Mouse (Mus musculus) forebrain, embryonic 12.5 days (tissue): Measurements from ENCODE around the gene Crisp4. TPM values are rescaled to one million over a fixed set of nuclear protein-coding genes. Genes with fewer than 3 reads are reported as not detected.
A peak's percentile ranks its signal among the peaks of the same experiment; 100 is the strongest.

ENCODE experiments used
- ATAC-seq: fragments of 200-750 bp; cut with Nextera tagmentation; 2 replicates; pipeline ENCODE4 v1.8.0; 2017; ENCODE audit warnings: moderate TSS enrichment; ENCODE audit not compliant: low FRiP score
- H3K27ac ChIP-seq: fragments of 300-500 bp; sonication (generic); 2 replicates; pipeline ENCODE4 v1.5.1; 2016; ENCODE audit warnings: mild to moderate bottlenecking
- H3K27me3 ChIP-seq: fragments of 300-500 bp; sonication (generic); 2 replicates; pipeline ENCODE4 v1.6.1; 2016; ENCODE audit warnings: mild to moderate bottlenecking
- H3K36me3 ChIP-seq: fragments of 300-500 bp; sonication (generic); replicated peaks from 2 replicates; pipeline ENCODE4 v1.6.1; 2016; ENCODE audit warnings: mild to moderate bottlenecking
- H3K4me1 ChIP-seq: fragments of 300-500 bp; sonication (generic); 2 replicates; pipeline ENCODE4 v1.6.1; 2016
- H3K4me2 ChIP-seq: fragments of 300-500 bp; sonication (generic); 2 replicates; pipeline ENCODE4 v1.6.1; 2016; ENCODE audit warnings: mild to moderate bottlenecking, moderate library complexity
- H3K4me3 ChIP-seq: fragments of 300-500 bp; sonication (generic); replicated peaks from 2 replicates; pipeline ENCODE4 v1.5.1; 2016; ENCODE audit warnings: mild to moderate bottlenecking
- H3K9ac ChIP-seq: fragments of 300-500 bp; sonication (generic); 2 replicates; pipeline ENCODE4 v1.6.1; 2016; ENCODE audit warnings: mild to moderate bottlenecking
- H3K9me3 ChIP-seq: fragments of 300-500 bp; sonication (generic); 2 replicates; pipeline ENCODE4 v1.6.1; 2016
- WGBS: fragments of 180-500 bp; shearing (Covaris S2); methylation state at CpG from one replicate; pipeline ENCODE4 v1.1.7; 2016; 5-methylcytosine and 5-hydroxymethylcytosine counted together
- polyA plus RNA-seq: library from polyadenylated mRNA; unstranded; fragments of >200 nt; fragmentation: Nextera tagmentation; extraction: Ambion mirVana; gene quantifications from 2 replicates; pipeline ENCODE4 v1.2.1, GENCODE M21; 2016

The Crisp4 gene
- not detected in 2 replicates for polyA plus RNA-seq

- Histone ChIP-seq H3K9me3 (no peaks in the 10 kb centered on the region), H3K27ac (no peak within 1 kb of the TSS), H3K4me2 (no peak within 1 kb of the TSS), H3K4me3 (no peak within 1 kb of the TSS), H3K27me3 (no peaks in the 10 kb centered on the region), H3K9ac (no peak within 1 kb of the TSS), H3K4me1 (no peaks in the 10 kb centered on the region), H3K36me3 (no peaks in the 10 kb centered on the region)
- no peak for ATAC-seq
- 66% methylated on average over 3 of the region's 3 CpGs for WGBS
These were observed at the start of gene Crisp4 for GRCm38 (mm10) chr1:18145802-18146201. Gene Crisp4, minus strand, starts transcription at chr1:18145902.

- H3K27me3 ChIP-seq: no peaks in the 10 kb centered on the region
- ATAC-seq: peak; percentile 70
- H3K4me1 ChIP-seq: peaks cover 10% of the 10 kb centered on the region; the same call in 1 of the 2 replicates
- no peak overlapping the region for H3K4me2 ChIP-seq
- 15% methylated on average over 4 of the region's 4 CpGs for WGBS
- H3K27ac ChIP-seq: peak overlapping the region; percentile 53; the same call in 1 of the 2 replicates
- no peaks in the 10 kb centered on the region for H3K9me3 ChIP-seq
- no peaks in the 10 kb centered on the region for H3K36me3 ChIP-seq
- no peak overlapping the region for H3K4me3 ChIP-seq
- H3K9ac ChIP-seq: no peak overlapping the region
These were observed 46.0 kb upstream of the Crisp4 start for GRCm38 (mm10) chr1:18191719-18192118.

- Histone ChIP-seq H3K4me1 (peaks cover 10% of the 10 kb centered on the region; the same call in 1 of the 2 replicates), H3K9me3 (no peaks in the 10 kb centered on the region), H3K27me3 (no peaks in the 10 kb centered on the region), H3K36me3 (no peaks in the 10 kb centered on the region), H3K4me3 (no peak overlapping the region), H3K4me2 (no peak overlapping the region), H3K27ac (peak overlapping the region; percentile 53; the same call in 1 of the 2 replicates), H3K9ac (no peak overlapping the region)
- ATAC-seq: peak; percentile 77
- 8% methylated on average over 1 of the region's 1 CpGs for WGBS
These were observed 45.3 kb upstream of the Crisp4 start for GRCm38 (mm10) chr1:18190714-18191712.

- ATAC-seq: peak; percentile 70; the same call in 1 of the 2 replicates
- Histone ChIP-seq H3K4me3 (no peak overlapping the region), H3K27ac (no peak overlapping the region), H3K27me3 (no peaks in the 10 kb centered on the region), H3K36me3 (no peaks in the 10 kb centered on the region), H3K4me2 (no peak overlapping the region), H3K4me1 (no peaks in the 10 kb centered on the region), H3K9ac (no peak overlapping the region), H3K9me3 (no peaks in the 10 kb centered on the region)
- 81% methylated on average over 3 of the region's 3 CpGs for WGBS
These were observed 35.5 kb upstream of the Crisp4 start for GRCm38 (mm10) chr1:18181167-18181566.

- no peak for ATAC-seq
- H3K4me3 ChIP-seq: no peak overlapping the region
- no peaks in the 10 kb centered on the region for H3K36me3 ChIP-seq
- no peaks in the 10 kb centered on the region for H3K27me3 ChIP-seq
- WGBS: 80% methylated on average over 4 of the region's 4 CpGs
- H3K9ac ChIP-seq: no peak overlapping the region
- H3K4me1 ChIP-seq: no peaks in the 10 kb centered on the region
- H3K4me2 ChIP-seq: no peak overlapping the region
- H3K9me3 ChIP-seq: no peaks in the 10 kb centered on the region
- H3K27ac ChIP-seq: no peak overlapping the region
These were observed 24.9 kb upstream of the Crisp4 start for GRCm38 (mm10) chr1:18170573-18170972.

- H3K9ac ChIP-seq: no peak overlapping the region
- H3K4me3 ChIP-seq: no peak overlapping the region
- peak; percentile 87 for ATAC-seq
- H3K9me3 ChIP-seq: no peaks in the 10 kb centered on the region
- WGBS: 55% methylated on average over 1 of the region's 1 CpGs
- H3K4me1 ChIP-seq: no peaks in the 10 kb centered on the region
- H3K4me2 ChIP-seq: no peak overlapping the region
- no peaks in the 10 kb centered on the region for H3K36me3 ChIP-seq
- H3K27ac ChIP-seq: no peak overlapping the region
- no peaks in the 10 kb centered on the region for H3K27me3 ChIP-seq
These were observed 22.6 kb upstream of the Crisp4 start for GRCm38 (mm10) chr1:18168261-18168660.

GRCm38 (mm10) chr1:18159082-18159481 lies 13.4 kb upstream of the Crisp4 start:
- no peak for ATAC-seq
- Histone ChIP-seq H3K4me3 (no peak overlapping the region), H3K9ac (no peak overlapping the region), H3K27me3 (no peaks in the 10 kb centered on the region), H3K27ac (no peak overlapping the region), H3K36me3 (no peaks in the 10 kb centered on the region), H3K9me3 (no peaks in the 10 kb centered on the region), H3K4me1 (no peaks in the 10 kb centered on the region), H3K4me2 (no peak overlapping the region)
- 83% methylated on average over 6 of the region's 6 CpGs for WGBS

GRCm38 (mm10) chr1:18148211-18148610 lies 2.5 kb upstream of the Crisp4 start:
- no peak overlapping the region for H3K4me3 ChIP-seq
- ATAC-seq: no peak
- no peaks in the 10 kb centered on the region for H3K4me1 ChIP-seq
- no peak overlapping the region for H3K4me2 ChIP-seq
- H3K27ac ChIP-seq: no peak overlapping the region
- no peaks in the 10 kb centered on the region for H3K27me3 ChIP-seq
- H3K9me3 ChIP-seq: no peaks in the 10 kb centered on the region
- no peak overlapping the region for H3K9ac ChIP-seq
- no peaks in the 10 kb centered on the region for H3K36me3 ChIP-seq

GRCm38 (mm10) chr1:18131691-18132090 lies 14.0 kb downstream of the Crisp4 start:
- H3K9ac ChIP-seq: no peak overlapping the region
- H3K27me3 ChIP-seq: no peaks in the 10 kb centered on the region

GRCm38 (mm10) chr1:18129983-18130382 lies 15.7 kb downstream of the Crisp4 start:
- Histone ChIP-seq H3K9ac (no peak overlapping the region), H3K4me2 (no peak overlapping the region), H3K27ac (no peak overlapping the region), H3K27me3 (no peaks in the 10 kb centered on the region), H3K9me3 (no peaks in the 10 kb centered on the region), H3K4me3 (no peak overlapping the region), H3K4me1 (no peaks in the 10 kb centered on the region), H3K36me3 (no peaks in the 10 kb centered on the region)
- WGBS: 81% methylated on average over 4 of the region's 4 CpGs
- ATAC-seq: no peak

More at GRCm38 (mm10) chr1:18131691-18132090, 14.0 kb downstream of the Crisp4 start:
- H3K4me1 ChIP-seq: no peaks in the 10 kb centered on the region
- no peaks in the 10 kb centered on the region for H3K36me3 ChIP-seq
- no peak overlapping the region for H3K27ac ChIP-seq
- H3K9me3 ChIP-seq: no peaks in the 10 kb centered on the region
- no peak for ATAC-seq
- no peak overlapping the region for H3K4me2 ChIP-seq
- 61% methylated on average over 4 of the region's 4 CpGs for WGBS
- no peak overlapping the region for H3K4me3 ChIP-seq

- no peak overlapping the region for H3K27ac ChIP-seq
- no peaks in the 10 kb centered on the region for H3K36me3 ChIP-seq
- H3K9ac ChIP-seq: no peak overlapping the region
- H3K27me3 ChIP-seq: no peaks in the 10 kb centered on the region
- 36% methylated on average over 5 of the region's 5 CpGs for WGBS
- no peaks in the 10 kb centered on the region; the same call in 1 of the 2 replicates for H3K4me1 ChIP-seq
- H3K4me2 ChIP-seq: no peak overlapping the region
- ATAC-seq: peak; percentile 75
- no peaks in the 10 kb centered on the region for H3K9me3 ChIP-seq
- H3K4me3 ChIP-seq: no peak overlapping the region
These were observed 38.9 kb downstream of the Crisp4 start for GRCm38 (mm10) chr1:18106720-18107355.

GRCm38 (mm10) chr1:18105866-18106529 lies 39.7 kb downstream of the Crisp4 start:
- Histone ChIP-seq H3K27ac (no peak overlapping the region), H3K9me3 (no peaks in the 10 kb centered on the region), H3K27me3 (no peaks in the 10 kb centered on the region), H3K4me1 (no peaks in the 10 kb centered on the region; the same call in 1 of the 2 replicates), H3K4me3 (no peak overlapping the region), H3K9ac (no peak overlapping the region), H3K4me2 (no peak overlapping the region), H3K36me3 (no peaks in the 10 kb centered on the region)
- WGBS: 44% methylated on average over 5 of the region's 5 CpGs
- ATAC-seq: peak; percentile 55; the same call in 1 of the 2 replicates
